Mouse (Mus musculus): ENCODE results near the gene Scrt2. TPM values are rescaled to one million over a fixed set of nuclear protein-coding genes. Genes with fewer than 3 reads are reported as not detected.
A peak's percentile ranks its signal among the peaks of the same experiment; 100 is the strongest.

Gene Scrt2
- polyA plus RNA-seq (2014; fragmentation: Nextera tagmentation; extraction: Ambion mirVana), result 10.9 and 13.6 TPM in 2 replicates

GRCm38 (mm10) chr2:152080685-152081541 is at the start of gene Scrt2:
TSS of gene Scrt2 (plus strand) at chr2:152081529.
- Histone ChIP-seq H3K4me2 (replicated peaks) (peak within 1 kb of the TSS; percentile 78), H3K27ac (peak within 1 kb of the TSS; percentile 96), H3K36me3 (replicated peaks; ENCODE audit: control insufficient read depth, insufficient read depth) (peaks cover 5% of the 10 kb centered on the region), H3K9ac (peak within 1 kb of the TSS; percentile 98), H3K9me3 (ENCODE audit: control insufficient read depth, low read length) (no peaks in the 10 kb centered on the region), H3K4me3 (replicated peaks; ENCODE audit: low read length) (peak within 1 kb of the TSS; percentile 90), H3K4me1 (replicated peaks; ENCODE audit: control insufficient read depth, insufficient read depth, low read length) (peaks cover 27% of the 10 kb centered on the region), H3K27me3 (ENCODE audit: control insufficient read depth, insufficient read depth, low read length) (no peaks in the 10 kb centered on the region)
- WGBS, result under 1% methylated on average over 24 of the region's 24 CpGs
- ATAC-seq (ENCODE audit: low FRiP score) (peak; percentile 64), DNase-seq (ENCODE audit: low spot score) (peak; percentile 73)

DNA sequence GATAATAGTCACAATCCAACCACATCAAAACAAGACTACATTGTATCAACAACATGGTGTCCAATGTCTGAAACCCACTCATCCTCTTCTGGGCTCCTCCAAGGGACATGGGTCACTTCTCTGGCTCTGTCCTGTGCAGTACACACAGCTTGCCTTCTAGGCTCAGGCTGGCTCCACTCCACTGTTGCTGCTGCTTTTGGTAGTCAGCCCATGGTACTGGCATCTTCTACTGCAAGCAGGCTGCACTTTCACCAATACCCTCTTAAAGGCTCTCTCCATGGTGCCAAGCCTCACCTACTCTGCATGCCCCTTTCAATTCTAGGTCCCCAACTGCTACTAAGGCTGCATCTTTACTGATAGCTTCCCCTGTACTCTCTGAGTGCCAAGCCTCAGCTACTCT is 41.2 kb upstream of the Scrt2 start:
- DNase-seq (ENCODE audit: low spot score) (no peak), ATAC-seq (ENCODE audit: low FRiP score) (no peak)
- Histone ChIP-seq H3K36me3 (replicated peaks; ENCODE audit: control insufficient read depth, insufficient read depth) (no peaks in the 10 kb centered on the region), H3K9me3 (ENCODE audit: control insufficient read depth, low read length) (no peaks in the 10 kb centered on the region), H3K27ac (no peak overlapping the region), H3K27me3 (ENCODE audit: control insufficient read depth, insufficient read depth, low read length) (no peaks in the 10 kb centered on the region), H3K4me3 (replicated peaks; ENCODE audit: low read length) (no peak overlapping the region), H3K9ac (no peak overlapping the region), H3K4me2 (replicated peaks) (no peak overlapping the region), H3K4me1 (replicated peaks; ENCODE audit: control insufficient read depth, insufficient read depth, low read length) (no peaks in the 10 kb centered on the region)

GRCm38 (mm10) chr2:152047116-152048002 is 34.0 kb upstream of the Scrt2 start:
- Histone ChIP-seq H3K9me3 (ENCODE audit: control insufficient read depth, low read length) (no peaks in the 10 kb centered on the region), H3K4me1 (replicated peaks; ENCODE audit: control insufficient read depth, insufficient read depth, low read length) (peaks cover 54% of the 10 kb centered on the region), H3K36me3 (replicated peaks; ENCODE audit: control insufficient read depth, insufficient read depth) (no peaks in the 10 kb centered on the region), H3K27me3 (ENCODE audit: control insufficient read depth, insufficient read depth, low read length) (no peaks in the 10 kb centered on the region), H3K4me2 (replicated peaks) (peak overlapping the region; percentile 92), H3K4me3 (replicated peaks; ENCODE audit: low read length) (no peak overlapping the region), H3K27ac (peak overlapping the region; percentile 90), H3K9ac (peak overlapping the region; percentile 24; the same call in 1 of the 2 replicates)
- ATAC-seq (ENCODE audit: low FRiP score) (peak; percentile 56), DNase-seq (ENCODE audit: low spot score) (peak; percentile 53)
- 2% methylated on average over 25 of the region's 25 CpGs for WGBS

DNA sequence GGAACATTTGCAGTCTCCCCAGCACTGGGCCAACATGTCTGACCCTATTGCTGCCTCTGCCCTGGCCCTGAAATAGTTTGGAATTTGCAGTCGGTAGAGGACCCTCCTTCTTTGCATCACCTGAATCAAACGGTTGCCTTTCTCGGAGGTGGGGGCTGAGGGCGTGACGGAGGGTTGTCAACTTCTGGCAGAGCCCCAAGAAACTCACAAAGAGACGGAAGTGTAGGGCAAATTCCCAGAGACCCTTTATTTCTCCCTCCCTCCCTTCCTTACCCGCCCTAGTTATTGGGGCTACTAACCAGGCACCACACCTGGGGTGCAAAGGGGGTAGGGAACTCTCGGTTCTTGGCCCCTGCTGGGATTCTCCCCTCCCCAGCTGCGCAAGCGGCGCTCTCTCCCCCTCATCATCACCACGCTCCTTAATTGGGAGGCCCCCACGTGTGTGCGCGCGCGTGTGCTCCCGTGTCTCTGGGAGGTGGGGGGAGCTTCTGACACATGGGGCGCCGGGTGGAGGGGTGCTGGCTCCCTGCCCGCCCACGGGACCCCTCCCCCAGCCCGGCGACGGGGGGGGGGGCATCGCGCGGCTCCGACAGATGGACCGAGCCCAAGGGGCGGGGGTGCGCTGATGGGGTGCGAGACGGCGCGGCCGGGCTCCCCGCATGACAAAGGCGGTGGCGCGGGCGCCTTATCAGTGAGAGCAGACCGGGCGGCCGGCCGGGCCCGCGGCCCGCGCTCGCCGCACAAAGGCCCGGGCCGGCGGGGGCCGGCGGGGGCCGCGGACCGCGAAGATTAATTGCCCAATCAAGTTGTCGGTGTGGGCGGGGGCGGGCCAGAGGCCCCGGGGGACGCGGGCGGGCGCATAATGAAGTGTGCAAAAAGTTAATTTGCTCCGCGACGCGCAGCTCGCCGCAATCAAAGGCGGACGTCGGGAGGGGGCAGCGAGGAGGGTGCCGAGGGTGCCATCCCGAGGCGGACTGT is 33.0 kb upstream of the Scrt2 start:
- Histone ChIP-seq H3K9ac (peak overlapping the region; percentile 67), H3K4me3 (replicated peaks; ENCODE audit: low read length) (peak overlapping the region; percentile 43), H3K4me1 (replicated peaks; ENCODE audit: control insufficient read depth, insufficient read depth, low read length) (peaks cover 54% of the 10 kb centered on the region), H3K36me3 (replicated peaks; ENCODE audit: control insufficient read depth, insufficient read depth) (no peaks in the 10 kb centered on the region), H3K27me3 (ENCODE audit: control insufficient read depth, insufficient read depth, low read length) (no peaks in the 10 kb centered on the region), H3K27ac (peak overlapping the region; percentile 90), H3K9me3 (ENCODE audit: control insufficient read depth, low read length) (no peaks in the 10 kb centered on the region), H3K4me2 (replicated peaks) (peak overlapping the region; percentile 92)
- 1% methylated on average over 63 of the region's 82 CpGs for WGBS
- peak; percentile 42 for DNase-seq (ENCODE audit: low spot score)
- peak; percentile 54; the same call in 1 of the 2 replicates for ATAC-seq (ENCODE audit: low FRiP score)

GRCm38 (mm10) chr2:152048981-152049441 is 32.3 kb upstream of the Scrt2 start:
- Histone ChIP-seq H3K9me3 (ENCODE audit: control insufficient read depth, low read length) (no peaks in the 10 kb centered on the region), H3K9ac (peak overlapping the region; percentile 67), H3K4me3 (replicated peaks; ENCODE audit: low read length) (peak overlapping the region; percentile 43), H3K27ac (peak overlapping the region; percentile 90), H3K36me3 (replicated peaks; ENCODE audit: control insufficient read depth, insufficient read depth) (no peaks in the 10 kb centered on the region), H3K27me3 (ENCODE audit: control insufficient read depth, insufficient read depth, low read length) (no peaks in the 10 kb centered on the region), H3K4me1 (replicated peaks; ENCODE audit: control insufficient read depth, insufficient read depth, low read length) (peaks cover 54% of the 10 kb centered on the region), H3K4me2 (replicated peaks) (peak overlapping the region; percentile 92)
- ATAC-seq (ENCODE audit: low FRiP score), result 0 out of 2 replicates have a peak, but pooled peaks have one; percentile 2
- peak; percentile 25 for DNase-seq (ENCODE audit: low spot score)
- WGBS, result under 1% methylated on average over 22 of the region's 24 CpGs

DNA sequence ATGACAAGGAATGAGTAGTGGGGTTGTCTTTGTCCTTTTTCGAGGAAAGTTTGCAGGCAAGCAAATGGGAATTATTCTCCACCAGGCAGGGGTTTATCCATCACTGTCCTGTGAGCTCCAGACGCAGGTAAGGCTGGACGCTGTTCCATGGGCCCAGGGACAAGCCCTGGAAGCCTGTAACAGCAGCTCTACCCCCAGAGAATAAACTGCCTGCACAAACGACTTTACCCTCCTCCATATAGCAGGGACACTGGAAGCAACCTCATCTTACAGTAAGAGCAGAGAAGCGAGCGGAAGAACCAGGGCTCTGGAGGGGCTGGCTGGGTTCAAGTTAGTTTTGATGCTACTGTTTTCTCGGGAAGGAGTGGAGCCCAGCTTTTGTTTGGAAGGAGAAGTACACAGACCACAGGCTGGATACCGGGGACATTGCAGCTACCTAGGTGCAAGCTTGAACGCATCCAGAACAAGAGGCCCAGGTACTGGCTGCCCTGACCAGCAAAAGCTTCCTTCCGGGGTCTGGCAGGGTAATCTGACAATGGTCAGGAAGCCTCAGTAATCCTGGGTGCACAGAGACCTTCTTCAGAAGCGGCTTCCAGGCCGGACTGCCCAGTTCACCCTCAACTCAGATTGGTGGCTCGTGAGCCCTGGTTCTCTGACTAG is 31.6 kb upstream of the Scrt2 start:
- H3K4me1 ChIP-seq (replicated peaks; ENCODE audit: control insufficient read depth, insufficient read depth, low read length), result peaks cover 54% of the 10 kb centered on the region
- peak overlapping the region; percentile 67; the same call in 1 of the 2 replicates for H3K9ac ChIP-seq
- peak; percentile 36 for DNase-seq (ENCODE audit: low spot score)

GRCm38 (mm10) chr2:152050316-152050715 is 31.0 kb upstream of the Scrt2 start:
- Histone ChIP-seq H3K36me3 (replicated peaks; ENCODE audit: control insufficient read depth, insufficient read depth) (no peaks in the 10 kb centered on the region), H3K9ac (0 out of 2 replicates have a peak overlapping the region, but pooled peaks have one; percentile 67), H3K4me3 (replicated peaks; ENCODE audit: low read length) (no peak overlapping the region), H3K4me2 (replicated peaks) (peak overlapping the region; percentile 92), H3K4me1 (replicated peaks; ENCODE audit: control insufficient read depth, insufficient read depth, low read length) (peaks cover 54% of the 10 kb centered on the region), H3K27ac (peak overlapping the region; percentile 90), H3K27me3 (ENCODE audit: control insufficient read depth, insufficient read depth, low read length) (no peaks in the 10 kb centered on the region), H3K9me3 (ENCODE audit: control insufficient read depth, low read length) (no peaks in the 10 kb centered on the region)
- WGBS, result 7% methylated on average over 7 of the region's 7 CpGs
- DNase-seq (ENCODE audit: low spot score) (peak; percentile 67), ATAC-seq (ENCODE audit: low FRiP score) (peak; percentile 36)

More for the DNA sequence above, 31.6 kb upstream of the Scrt2 start:
- Histone ChIP-seq H3K27me3 (ENCODE audit: control insufficient read depth, insufficient read depth, low read length) (no peaks in the 10 kb centered on the region), H3K4me2 (replicated peaks) (peak overlapping the region; percentile 92), H3K4me3 (replicated peaks; ENCODE audit: low read length) (peak overlapping the region; percentile 43; the same call in 1 of the 2 replicates), H3K36me3 (replicated peaks; ENCODE audit: control insufficient read depth, insufficient read depth) (no peaks in the 10 kb centered on the region), H3K9me3 (ENCODE audit: control insufficient read depth, low read length) (no peaks in the 10 kb centered on the region), H3K27ac (peak overlapping the region; percentile 90)
- ATAC-seq (ENCODE audit: low FRiP score), result no peak
- WGBS, result 4% methylated on average over 13 of the region's 13 CpGs

GRCm38 (mm10) chr2:152051985-152052384 is 29.3 kb upstream of the Scrt2 start:
- Histone ChIP-seq H3K4me2 (replicated peaks) (no peak overlapping the region), H3K36me3 (replicated peaks; ENCODE audit: control insufficient read depth, insufficient read depth) (no peaks in the 10 kb centered on the region), H3K9me3 (ENCODE audit: control insufficient read depth, low read length) (no peaks in the 10 kb centered on the region), H3K27me3 (ENCODE audit: control insufficient read depth, insufficient read depth, low read length) (no peaks in the 10 kb centered on the region), H3K4me3 (replicated peaks; ENCODE audit: low read length) (no peak overlapping the region), H3K4me1 (replicated peaks; ENCODE audit: control insufficient read depth, insufficient read depth, low read length) (peaks cover 61% of the 10 kb centered on the region), H3K27ac (0 out of 2 replicates have a peak overlapping the region, but pooled peaks have one; percentile 17), H3K9ac (no peak overlapping the region)
- ATAC-seq (ENCODE audit: low FRiP score) (no peak), DNase-seq (ENCODE audit: low spot score) (no peak)
- 36% methylated on average over 3 of the region's 3 CpGs for WGBS
